Mouse (Mus musculus) effector memory CD4-positive, alpha-beta T cell, adult 5 months (primary cell): Measurements from ENCODE around the gene Tcam1. TPM values are rescaled to one million over a fixed set of nuclear protein-coding genes. Genes with fewer than 3 reads are reported as not detected.

Source experiments
- polyA plus RNA-seq: library from polyadenylated mRNA; unstranded; fragments of 100-300 nt; shearing (Covaris generic); gene quantifications from one replicate; pipeline ENCODE4 v1.2.1, GENCODE M21; 2017

Gene Tcam1
- polyA plus RNA-seq, result not detected

GRCm38 (mm10) chr11:106276454-106276853 lies at the start of gene Tcam1:
TSS of gene Tcam1 (plus strand) at chr11:106276672.

GRCm38 (mm10) chr11:106255685-106256451 lies 20.6 kb upstream of the Tcam1 start, which contains the start of the genes Ftsj3 and Psmc5:
TSS of gene Ftsj3 (minus strand) at chr11:106256079.
TSS of gene Psmc5 (plus strand) at chr11:106256154.

GRCm38 (mm10) chr11:106272644-106273310 lies 3.7 kb upstream of the Tcam1 start, which contains the start of gene Smarcd2:
TSS of gene Smarcd2 (minus strand) at chr11:106272972.

GRCm38 (mm10) chr11:106301765-106302164 lies 25.3 kb downstream of the Tcam1 start, which contains the start of gene Gh:
TSS of gene Gh (minus strand) at chr11:106301865.

GRCm38 (mm10) chr11:106314333-106314812 lies 37.9 kb downstream of the Tcam1 start, which contains the start of gene Cd79b:
TSS of gene Cd79b (minus strand) at chr11:106314762.

Other genes with a start within 250 kb of the Tcam1 start
- 81.6 TPM for gene Dcaf7, start 239.8 kb upstream of the Tcam1 start, polyA plus RNA-seq
- gene Taco1, start 210.6 kb upstream of the Tcam1 start, polyA plus RNA-seq, result 5.0 TPM
- gene Map3k3, start 192.1 kb upstream of the Tcam1 start, polyA plus RNA-seq, result 102 TPM
- not detected for gene Gm10840, start 115.8 kb upstream of the Tcam1 start, polyA plus RNA-seq
- 940 TPM for gene Limd2, start 115.8 kb upstream of the Tcam1 start, polyA plus RNA-seq
- gene Strada, start 74.5 kb upstream of the Tcam1 start, polyA plus RNA-seq, result 28.5 TPM
- gene Ccdc47, start 60.3 kb upstream of the Tcam1 start, polyA plus RNA-seq, result 66.9 TPM
- gene Ddx42, start 59.7 kb upstream of the Tcam1 start, polyA plus RNA-seq, result 105 TPM
- 67.4 TPM for gene Ftsj3, start 20.6 kb upstream of the Tcam1 start, polyA plus RNA-seq
- 120 TPM for gene Psmc5, start 20.5 kb upstream of the Tcam1 start, polyA plus RNA-seq
- gene Smarcd2, start 3.7 kb upstream of the Tcam1 start, polyA plus RNA-seq, result 116 TPM
- gene Gh, start 25.2 kb downstream of the Tcam1 start, polyA plus RNA-seq, result not detected
- gene Cd79b, start 38.1 kb downstream of the Tcam1 start, polyA plus RNA-seq, result 0.31 TPM
- not detected for gene Scn4a, start 76.6 kb downstream of the Tcam1 start, polyA plus RNA-seq
- not detected for gene Prr29, start 88.8 kb downstream of the Tcam1 start, polyA plus RNA-seq
- gene Icam2, start 111.4 kb downstream of the Tcam1 start, polyA plus RNA-seq, result 82.2 TPM
- gene Ern1, start 211.2 kb downstream of the Tcam1 start, polyA plus RNA-seq, result 127 TPM